Mouse (Mus musculus): ENCODE data around the gene Rras2. TPM values are rescaled to one million over a fixed set of nuclear protein-coding genes. Genes with fewer than 3 reads are reported as not detected.
A peak's percentile ranks its signal among the peaks of the same experiment; 100 is the strongest.

The Rras2 gene
- polyA plus RNA-seq, 1 experiment = not detected

- H3K27ac ChIP-seq (ENCODE audit: insufficient read depth, low read depth, low read length) = no peak overlapping the region
- TF ChIP-seq POLR2A (IDR thresholded peaks at IDR 0.05; ENCODE audit: insufficient read depth, low read depth, low read length) (no peak), CTCF (IDR thresholded peaks at IDR 0.05; ENCODE audit: insufficient read depth, low read depth, low read length) (no peak)
- H3K4me1 ChIP-seq (ENCODE audit: control insufficient read depth, insufficient read depth, low read length) = peaks cover 10% of the 10 kb centered on the region; the same call in 1 of the 2 replicates
- 84% methylated on average over 26 of the region's 26 CpGs for WGBS
- H3K4me3 ChIP-seq (ENCODE audit: insufficient read depth, low read depth, low read length) = no peak overlapping the region
Observed at GRCm38 (mm10) chr7:114042973-114043928, 74.3 kb downstream of the Rras2 start.

GRCm38 (mm10) chr7:114041349-114041748 is 76.2 kb downstream of the Rras2 start:
- 48% methylated on average over 4 of the region's 4 CpGs for WGBS
- TF ChIP-seq POLR2A (IDR thresholded peaks at IDR 0.05; ENCODE audit: insufficient read depth, low read depth, low read length) (no peak), CTCF (IDR thresholded peaks at IDR 0.05; ENCODE audit: insufficient read depth, low read depth, low read length) (no peak)
- Histone ChIP-seq H3K4me3 (ENCODE audit: insufficient read depth, low read depth, low read length) (no peak overlapping the region), H3K4me1 (ENCODE audit: control insufficient read depth, insufficient read depth, low read length) (peaks cover 12% of the 10 kb centered on the region; the same call in 1 of the 2 replicates), H3K27ac (ENCODE audit: insufficient read depth, low read depth, low read length) (no peak overlapping the region)

DNA sequence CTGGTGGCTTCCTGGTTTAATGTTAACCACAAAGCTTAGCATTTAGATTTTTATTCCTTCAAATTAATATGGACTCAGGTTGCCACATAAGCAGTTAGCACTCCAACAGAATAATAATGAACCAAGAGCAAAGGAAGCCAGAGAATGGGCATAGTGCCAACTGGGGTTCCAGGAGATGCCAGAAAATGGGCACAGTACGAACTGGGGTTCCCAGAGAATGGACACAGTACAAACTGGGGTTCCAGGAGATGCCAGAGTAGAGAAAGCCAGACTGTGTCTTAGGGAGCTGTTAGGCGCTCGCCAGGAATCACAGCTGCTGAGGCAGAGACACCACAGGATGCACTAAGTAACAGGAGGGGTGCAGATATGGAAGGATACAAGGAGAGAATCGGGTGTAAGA is 80.3 kb downstream of the Rras2 start:
- Histone ChIP-seq H3K4me3 (ENCODE audit: insufficient read depth, low read depth, low read length) (no peak overlapping the region), H3K4me1 (ENCODE audit: control insufficient read depth, insufficient read depth, low read length) (peaks cover 9% of the 10 kb centered on the region; the same call in 1 of the 2 replicates), H3K27ac (ENCODE audit: insufficient read depth, low read depth, low read length) (no peak overlapping the region)
- WGBS = 55% methylated on average over 4 of the region's 4 CpGs
- no peak for TF ChIP-seq POLR2A (IDR thresholded peaks at IDR 0.05; ENCODE audit: insufficient read depth, low read depth, low read length)

- H3K4me3 ChIP-seq (ENCODE audit: insufficient read depth, low read depth, low read length) = no peak overlapping the region
- H3K27ac ChIP-seq (ENCODE audit: insufficient read depth, low read depth, low read length) = no peak overlapping the region
- no peak for TF ChIP-seq CTCF (IDR thresholded peaks at IDR 0.05; ENCODE audit: insufficient read depth, low read depth, low read length)
- TF ChIP-seq POLR2A (IDR thresholded peaks at IDR 0.05; ENCODE audit: insufficient read depth, low read depth, low read length) = no peak
- 59% methylated on average over 6 of the region's 6 CpGs for WGBS
- H3K4me1 ChIP-seq (ENCODE audit: control insufficient read depth, insufficient read depth, low read length) = peaks cover 4% of the 10 kb centered on the region; the same call in 1 of the 2 replicates
Observed at GRCm38 (mm10) chr7:114029596-114029995, 88.0 kb downstream of the Rras2 start.

GRCm38 (mm10) chr7:114028828-114029227 is 88.8 kb downstream of the Rras2 start:
- H3K4me3 ChIP-seq (ENCODE audit: insufficient read depth, low read depth, low read length) = no peak overlapping the region
- TF ChIP-seq CTCF (IDR thresholded peaks at IDR 0.05; ENCODE audit: insufficient read depth, low read depth, low read length) (no peak), POLR2A (IDR thresholded peaks at IDR 0.05; ENCODE audit: insufficient read depth, low read depth, low read length) (no peak)
- WGBS = 95% methylated on average over 5 of the region's 5 CpGs
- peaks cover 4% of the 10 kb centered on the region; the same call in 1 of the 2 replicates for H3K4me1 ChIP-seq (ENCODE audit: control insufficient read depth, insufficient read depth, low read length)
- no peak overlapping the region for H3K27ac ChIP-seq (ENCODE audit: insufficient read depth, low read depth, low read length)

GRCm38 (mm10) chr7:114027406-114027805 is 90.2 kb downstream of the Rras2 start:
- 93% methylated on average over 3 of the region's 3 CpGs for WGBS
- Histone ChIP-seq H3K4me1 (ENCODE audit: control insufficient read depth, insufficient read depth, low read length) (peaks cover 4% of the 10 kb centered on the region; the same call in 1 of the 2 replicates), H3K4me3 (ENCODE audit: insufficient read depth, low read depth, low read length) (no peak overlapping the region), H3K27ac (ENCODE audit: insufficient read depth, low read depth, low read length) (no peak overlapping the region)
- TF ChIP-seq CTCF (IDR thresholded peaks at IDR 0.05; ENCODE audit: insufficient read depth, low read depth, low read length) (no peak), POLR2A (IDR thresholded peaks at IDR 0.05; ENCODE audit: insufficient read depth, low read depth, low read length) (no peak)

DNA sequence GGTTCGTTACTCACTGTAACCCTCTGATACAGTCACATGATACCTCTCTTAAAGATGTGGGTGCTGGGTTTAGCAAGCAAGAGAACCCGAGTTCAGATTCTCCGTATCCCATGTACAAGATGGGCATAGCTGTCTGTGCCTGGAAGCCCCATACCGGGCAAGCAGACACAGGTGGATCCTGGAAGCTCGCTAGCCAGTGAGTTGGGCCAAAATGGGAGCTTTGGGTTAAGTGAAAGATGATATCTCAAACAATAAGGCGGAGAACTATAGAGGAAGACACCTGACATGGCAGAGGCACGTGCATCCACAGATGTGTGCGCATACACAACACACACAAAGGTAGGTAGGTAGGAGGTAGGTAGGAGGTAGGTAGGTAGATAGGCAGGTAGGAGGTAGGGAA is 90.7 kb downstream of the Rras2 start:
- no peak overlapping the region for H3K27ac ChIP-seq (ENCODE audit: insufficient read depth, low read depth, low read length)
- TF ChIP-seq POLR2A (IDR thresholded peaks at IDR 0.05; ENCODE audit: insufficient read depth, low read depth, low read length) = no peak
- TF ChIP-seq CTCF (IDR thresholded peaks at IDR 0.05; ENCODE audit: insufficient read depth, low read depth, low read length) = no peak
- peaks cover 4% of the 10 kb centered on the region; the same call in 1 of the 2 replicates for H3K4me1 ChIP-seq (ENCODE audit: control insufficient read depth, insufficient read depth, low read length)
- no peak overlapping the region for H3K4me3 ChIP-seq (ENCODE audit: insufficient read depth, low read depth, low read length)
- WGBS = 93% methylated on average over 8 of the region's 8 CpGs

- TF ChIP-seq POLR2A (IDR thresholded peaks at IDR 0.05; ENCODE audit: insufficient read depth, low read depth, low read length) (no peak), CTCF (IDR thresholded peaks at IDR 0.05; ENCODE audit: insufficient read depth, low read depth, low read length) (no peak)
- Histone ChIP-seq H3K4me3 (ENCODE audit: insufficient read depth, low read depth, low read length) (peak overlapping the region; percentile 58), H3K4me1 (ENCODE audit: control insufficient read depth, insufficient read depth, low read length) (peaks cover 2% of the 10 kb centered on the region; the same call in 1 of the 2 replicates), H3K27ac (ENCODE audit: insufficient read depth, low read depth, low read length) (no peak overlapping the region)
- under 1% methylated on average over 11 of the region's 11 CpGs for WGBS
Observed at GRCm38 (mm10) chr7:114020704-114021093, 96.9 kb downstream of the Rras2 start.

GRCm38 (mm10) chr7:114020057-114020703 is 97.4 kb downstream of the Rras2 start:
- Histone ChIP-seq H3K4me3 (ENCODE audit: insufficient read depth, low read depth, low read length) (peak overlapping the region; percentile 58; the same call in 1 of the 2 replicates), H3K27ac (ENCODE audit: insufficient read depth, low read depth, low read length) (no peak overlapping the region), H3K4me1 (ENCODE audit: control insufficient read depth, insufficient read depth, low read length) (peaks cover 2% of the 10 kb centered on the region; the same call in 1 of the 2 replicates)
- WGBS = 8% methylated on average over 11 of the region's 11 CpGs
- no peak for TF ChIP-seq POLR2A (IDR thresholded peaks at IDR 0.05; ENCODE audit: insufficient read depth, low read depth, low read length)

Data from olfactory bulb, adult 2 months (tissue).